Mouse (Mus musculus) stomach, postnatal 0 days (tissue): ENCODE results near the gene Ccdc3.

Experiments
- CTCF ChIP-seq: IDR thresholded peaks from 2 replicates; pipeline ENCODE4 v1.5.1; 2016; ENCODE audit warnings: antibody characterized with exemption, low read depth, mild to moderate bottlenecking, moderate library complexity
- EP300 ChIP-seq: optimal IDR thresholded peaks from 2 replicates; pipeline ENCODE3; 2016; ENCODE audit warnings: antibody characterized with exemption

- no peak for TF ChIP-seq CTCF
- TF ChIP-seq EP300 = no peak
Measured at GRCm38 (mm10) chr2:5197486-5197885, 59.9 kb downstream of the Ccdc3 start.
